Mouse (Mus musculus) kidney, adult 2 months (tissue): Measurements from ENCODE around the gene Colq. TPM values are rescaled to one million over a fixed set of nuclear protein-coding genes. Genes with fewer than 3 reads are reported as not detected.

ENCODE experiments used
- DNase-seq: peaks from one replicate; pipeline ENCODE4 v3.0.0; 2021
- H3K27ac ChIP-seq: fragments of 200-500 bp; 2 replicates; pipeline ENCODE4 v1.5.1; 2012; ENCODE audit warnings: low read depth, low read length, control low read depth, inconsistent platforms; ENCODE audit not compliant: insufficient read depth
- H3K27me3 ChIP-seq: fragments of 200-500 bp; replicated peaks from 2 replicates; pipeline ENCODE4 v1.6.1; 2012; ENCODE audit warnings: mild to moderate bottlenecking, moderate library complexity, low read length, inconsistent platforms; ENCODE audit not compliant: control insufficient read depth, insufficient read depth
- H3K36me3 ChIP-seq: fragments of 200-500 bp; 2 replicates; pipeline ENCODE4 v1.6.1; 2012; ENCODE audit warnings: mild to moderate bottlenecking, moderate library complexity, low read length, inconsistent platforms; ENCODE audit not compliant: control insufficient read depth, insufficient read depth
- H3K4me1 ChIP-seq: fragments of 200-500 bp; 2 replicates; pipeline ENCODE4 v1.6.1; 2011; ENCODE audit warnings: low read length; ENCODE audit not compliant: control insufficient read depth, insufficient read depth
- H3K4me3 ChIP-seq: fragments of 200-500 bp; 2 replicates; pipeline ENCODE4 v1.5.1; 2011; ENCODE audit warnings: mild to moderate bottlenecking, low read depth, low read length, control low read depth; ENCODE audit not compliant: insufficient read depth
- CTCF ChIP-seq: fragments of 200-500 bp; conservative IDR thresholded peaks from 2 replicates; pipeline ENCODE4 v1.5.1; 2011; ENCODE audit warnings: low read depth, mild to moderate bottlenecking, control low read depth, low read length, moderate library complexity, mixed read lengths; ENCODE audit not compliant: insufficient read depth, insufficient read length
- POLR2A ChIP-seq: fragments of 200-500 bp; IDR thresholded peaks from one replicate; pipeline ENCODE4 v1.6.1; 2011; ENCODE audit warnings: low read depth, low read length, control low read depth
- WGBS: fragments of 180-500 bp; shearing (Covaris S2); methylation state at CpG from one replicate; pipeline ENCODE4 v1.1.7; 2018; 5-methylcytosine and 5-hydroxymethylcytosine counted together
- polyA plus RNA-seq: library from polyadenylated mRNA; depleted of rRNA; stranded (reverse); fragments of >200 nt; gene quantifications from 2 replicates; pipeline ENCODE4 v1.2.3, GENCODE M21; 2012; rRNA removed

Gene Colq
- polyA plus RNA-seq, 1 experiment = 1.2 TPM

DNA sequence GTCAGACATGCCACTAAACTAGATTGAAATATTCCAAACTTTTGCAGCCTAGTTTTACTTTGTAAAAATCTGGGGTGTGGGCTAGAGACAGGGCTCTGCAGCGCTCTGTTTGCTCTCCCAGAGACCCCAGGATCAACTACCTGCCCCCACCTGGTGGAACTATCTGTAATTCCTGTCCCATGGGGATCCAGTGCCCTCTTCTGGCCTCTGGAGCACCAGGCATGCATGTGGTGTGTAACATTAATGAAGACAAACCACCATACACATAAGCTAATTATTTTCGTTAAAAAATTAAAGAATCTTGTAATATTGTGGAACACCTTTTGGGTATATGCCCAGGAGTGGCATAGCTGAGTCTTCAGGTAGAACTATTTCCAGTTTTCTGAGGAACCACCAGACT, 117.8 kb downstream of the Colq start:
- no peak overlapping the region for H3K4me3 ChIP-seq
- H3K4me1 ChIP-seq = no peaks in the 10 kb centered on the region
- no peaks in the 10 kb centered on the region for H3K36me3 ChIP-seq
- no peak for DNase-seq
- 90% methylated on average over 2 of the region's 2 CpGs for WGBS
- TF ChIP-seq CTCF (peak; percentile 24; the same call in 1 of the 2 replicates), POLR2A (no peak)
- no peak overlapping the region for H3K27ac ChIP-seq
- H3K27me3 ChIP-seq = no peaks in the 10 kb centered on the region

Other genes starting within 250 kb of the Colq start
- 33.4 and 43.4 TPM in 2 replicates for gene Sh3bp5, start 155.3 kb downstream of the Colq start, polyA plus RNA-seq
- 34.3 and 34.7 TPM in 2 replicates for gene Eaf1, start 96.9 kb downstream of the Colq start, polyA plus RNA-seq
- 5.9 and 9.2 TPM in 2 replicates for gene Mettl6, start 96.3 kb downstream of the Colq start, polyA plus RNA-seq
- not detected in 2 replicates for gene Gm49387, start 49.5 kb upstream of the Colq start, polyA plus RNA-seq
- 119 and 134 TPM in 2 replicates for gene Btd, start 49.7 kb upstream of the Colq start, polyA plus RNA-seq
- gene Hacl1, start 49.9 kb upstream of the Colq start, polyA plus RNA-seq = 129 and 154 TPM in 2 replicates
- gene Ankrd28, start 239.3 kb upstream of the Colq start, polyA plus RNA-seq = 7.0 and 7.5 TPM in 2 replicates